17 mouse cellular contexts compared by ENCODE assay signal in genomic region chr14:49308591-49308990, GRCm38 (mm10).
DNase-seq lines count a peak whose midpoint lies in the region; ATAC-seq lines count a peak whose summit lies in the region.
"Had no signal": no experiment of that assay in that cellular context is flagged by ENCODE, and none has a peak within 500 bp of the region (broad histone marks: within the 10 kb centered on the region; RNA-seq: fewer than 3 reads in every experiment).

No protein-coding gene starts in this region.

- peak; percentile 64 for ATAC-seq in cerebellum, adult (ENCODE audit: insufficient number of reproducible peaks, low FRiP score, low TSS enrichment)
- ATAC-seq: CD4-positive, CD25-positive, alpha-beta regulatory T cell, adult 4 months; forebrain, embryonic 16.5 days; hindbrain, postnatal 0 days had no signal

- no peak for DNase-seq in cerebellum, postnatal 4 days (ENCODE audit: low spot score in 2 of 2)
- DNase-seq in brain, adult 2 months (ENCODE audit: low read depth, low spot score): peak; percentile 86
- DNase-seq in cerebellum, adult 18-20 months: peak; percentile 40 to 57
- DNase-seq in cerebellum, postnatal 36 days: peak; percentile 15 to 20
- DNase-seq in adrenal gland, postnatal 36 days: no peak
- DNase-seq in gastrocnemius, postnatal 10 days: no peak
- DNase-seq: adrenal gland, postnatal 10 days; B cell, adult 2 months; embryo, embryonic 11 days; gastrocnemius, postnatal 14 days; heart, adult 2 months; heart, postnatal 14 days; kidney, adult 11 months had no signal

Comparison
In these comparisons a context has a peak if more than half of its experiments do, and no peak if none do; other contexts are left out.
1. DNase-seq: peak in brain, adult 2 months (single experiment), cerebellum, adult 18-20 months (2 of 2) and cerebellum, postnatal 36 days (2 of 2); none in cerebellum, postnatal 4 days (0 of 2), adrenal gland, postnatal 36 days (0 of 2) and gastrocnemius, postnatal 10 days (single experiment).